Mouse (Mus musculus): ENCODE measurements around the gene Tmem116. TPM values are rescaled to one million over a fixed set of nuclear protein-coding genes. Genes with fewer than 3 reads are reported as not detected.

The Tmem116 gene
- 1.4 and 1.9 TPM in 2 replicates for polyA plus RNA-seq (2014; fragmentation: Nextera tagmentation; extraction: Ambion mirVana)

DNA sequence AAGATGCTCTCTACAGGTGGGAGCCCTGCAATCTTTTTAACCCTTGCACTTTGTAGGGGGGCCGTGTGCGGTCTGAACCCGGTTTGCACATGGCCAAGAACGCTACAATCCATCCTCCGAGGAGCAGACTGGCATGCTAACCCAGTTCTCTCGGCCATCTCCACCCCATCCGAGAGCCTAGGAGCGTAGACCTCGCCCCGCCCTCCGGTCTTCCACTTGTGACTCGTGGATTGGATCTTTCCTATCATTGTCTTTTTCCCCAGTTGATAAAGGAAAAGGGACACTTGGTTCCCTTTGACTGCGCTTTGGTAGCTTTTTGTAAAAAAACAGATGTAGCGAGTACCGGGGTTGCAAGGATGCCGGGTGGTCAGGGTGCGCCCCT is at the start of gene Tmem116:
Gene Tmem116 (plus strand): TSS at position 250 of the 382 bp plus-strand sequence.
- no peaks in the 10 kb centered on the region for H3K27me3 ChIP-seq (ENCODE audit: control insufficient read depth, insufficient read depth, low read length)
- H3K4me3 ChIP-seq (ENCODE audit: low read depth, low read length): peak within 1 kb of the TSS; percentile 62
- ATAC-seq (replicated peaks; ENCODE audit: low FRiP score): peak; percentile 26; the same call in 1 of the 2 replicates
- H3K27ac ChIP-seq (ENCODE audit: low read depth, low read length): peak within 1 kb of the TSS; percentile 84
- under 1% methylated on average over 17 of the region's 17 CpGs for WGBS
- no peaks in the 10 kb centered on the region for H3K9me3 ChIP-seq (ENCODE audit: control insufficient read depth, low read length)
- H3K36me3 ChIP-seq (ENCODE audit: control insufficient read depth, insufficient read depth, low read length): peaks cover 3% of the 10 kb centered on the region; the same call in 1 of the 2 replicates
- H3K9ac ChIP-seq (ENCODE audit: low read length): peak within 1 kb of the TSS; percentile 88
- peak within 1 kb of the TSS; percentile 87 for H3K4me2 ChIP-seq (ENCODE audit: low read depth, low read length, severe bottlenecking)
- H3K4me1 ChIP-seq (replicated peaks; ENCODE audit: control insufficient read depth, insufficient read depth, low read length): peaks cover 4% of the 10 kb centered on the region; the same call in 1 of the 2 replicates
- DNase-seq (ENCODE audit: low spot score): peak; percentile 70

DNA sequence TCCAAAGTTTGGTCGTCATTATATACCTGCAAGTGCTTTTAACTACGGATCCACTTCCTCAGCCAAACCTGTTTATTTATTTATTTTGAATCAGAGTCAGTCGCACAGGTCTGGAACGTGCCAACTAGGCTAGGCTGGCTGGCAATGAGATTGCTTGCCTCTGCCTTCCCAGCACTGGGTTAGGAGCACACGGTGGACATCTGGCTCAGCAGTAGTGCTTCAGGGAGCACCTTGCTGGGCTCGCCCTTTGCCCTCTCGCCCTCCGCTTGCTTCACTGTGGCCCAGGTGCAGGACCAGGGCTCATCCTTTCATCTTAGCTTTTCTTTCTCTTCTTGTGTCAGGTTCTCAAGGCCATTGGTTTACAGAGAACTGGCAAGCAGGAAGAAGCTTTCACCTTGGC is 43.8 kb upstream of the Tmem116 start:
- 95% methylated on average over 8 of the region's 8 CpGs for WGBS
- Histone ChIP-seq H3K4me3 (ENCODE audit: low read depth, low read length) (no peak overlapping the region), H3K9ac (ENCODE audit: low read length) (no peak overlapping the region), H3K4me1 (replicated peaks; ENCODE audit: control insufficient read depth, insufficient read depth, low read length) (no peaks in the 10 kb centered on the region), H3K9me3 (ENCODE audit: control insufficient read depth, low read length) (no peaks in the 10 kb centered on the region), H3K4me2 (ENCODE audit: low read depth, low read length, severe bottlenecking) (no peak overlapping the region), H3K36me3 (ENCODE audit: control insufficient read depth, insufficient read depth, low read length) (no peaks in the 10 kb centered on the region; the same call in 1 of the 2 replicates), H3K27me3 (ENCODE audit: control insufficient read depth, insufficient read depth, low read length) (no peaks in the 10 kb centered on the region), H3K27ac (ENCODE audit: low read depth, low read length) (no peak overlapping the region)
- ATAC-seq (replicated peaks; ENCODE audit: low FRiP score) (no peak), DNase-seq (ENCODE audit: low spot score) (no peak)

DNA sequence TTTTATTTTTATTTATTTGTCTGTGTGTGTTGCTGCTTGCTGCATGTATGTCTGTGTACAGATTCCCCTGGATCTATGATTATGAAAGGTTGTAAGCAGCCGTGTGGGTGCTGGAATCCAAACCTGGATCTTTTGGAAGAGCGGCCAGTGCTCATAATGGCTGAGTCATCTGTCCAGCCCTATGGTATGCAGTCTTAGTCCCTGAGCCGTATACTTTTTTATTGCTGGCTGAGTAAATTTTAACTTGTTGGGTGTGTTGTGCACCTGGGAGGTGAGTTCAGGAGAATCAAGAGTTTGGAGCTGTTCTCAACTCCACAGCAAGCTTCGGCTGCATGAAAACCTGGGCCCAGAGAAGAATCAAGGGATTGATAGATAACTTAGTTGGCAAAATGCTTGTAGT is 40.7 kb upstream of the Tmem116 start:
- WGBS: 95% methylated on average over 4 of the region's 4 CpGs
- DNase-seq (ENCODE audit: low spot score): no peak
- ATAC-seq (replicated peaks; ENCODE audit: low FRiP score): no peak

DNA sequence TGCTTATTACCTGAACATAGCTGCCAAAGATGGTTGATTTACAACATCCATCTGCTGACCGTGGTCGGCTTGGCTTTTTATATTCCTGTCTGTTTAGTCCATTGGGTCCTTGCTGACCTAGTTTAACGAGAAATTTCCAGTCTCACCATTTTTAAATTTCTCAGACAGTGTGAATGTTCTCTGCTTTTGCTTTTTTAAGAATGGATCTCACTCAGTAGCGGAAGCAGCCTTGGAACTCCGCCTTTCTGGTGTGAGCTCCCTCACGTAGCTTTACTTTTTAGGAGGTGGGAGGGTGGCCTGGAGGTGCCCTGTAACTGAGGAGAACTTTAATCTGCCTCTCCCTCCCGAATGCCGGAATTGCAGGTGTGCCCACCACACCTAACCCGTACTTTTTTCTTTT is 31.0 kb upstream of the Tmem116 start:
- ATAC-seq (replicated peaks; ENCODE audit: low FRiP score) (no peak), DNase-seq (ENCODE audit: low spot score) (no peak)
- Histone ChIP-seq H3K36me3 (ENCODE audit: control insufficient read depth, insufficient read depth, low read length) (peaks cover 22% of the 10 kb centered on the region), H3K9ac (ENCODE audit: low read length) (no peak overlapping the region), H3K4me3 (ENCODE audit: low read depth, low read length) (no peak overlapping the region), H3K4me2 (ENCODE audit: low read depth, low read length, severe bottlenecking) (no peak overlapping the region), H3K27me3 (ENCODE audit: control insufficient read depth, insufficient read depth, low read length) (no peaks in the 10 kb centered on the region), H3K4me1 (replicated peaks; ENCODE audit: control insufficient read depth, insufficient read depth, low read length) (no peaks in the 10 kb centered on the region), H3K9me3 (ENCODE audit: control insufficient read depth, low read length) (no peaks in the 10 kb centered on the region), H3K27ac (ENCODE audit: low read depth, low read length) (no peak overlapping the region)
- 92% methylated on average over 9 of the region's 9 CpGs for WGBS

More for the DNA sequence above, 40.7 kb upstream of the Tmem116 start:
- no peaks in the 10 kb centered on the region for H3K27me3 ChIP-seq (ENCODE audit: control insufficient read depth, insufficient read depth, low read length)
- H3K36me3 ChIP-seq (ENCODE audit: control insufficient read depth, insufficient read depth, low read length): peaks cover 6% of the 10 kb centered on the region; the same call in 1 of the 2 replicates
- no peaks in the 10 kb centered on the region for H3K4me1 ChIP-seq (replicated peaks; ENCODE audit: control insufficient read depth, insufficient read depth, low read length)
- no peak overlapping the region for H3K4me2 ChIP-seq (ENCODE audit: low read depth, low read length, severe bottlenecking)
- H3K4me3 ChIP-seq (ENCODE audit: low read depth, low read length): no peak overlapping the region
- no peak overlapping the region for H3K27ac ChIP-seq (ENCODE audit: low read depth, low read length)
- H3K9me3 ChIP-seq (ENCODE audit: control insufficient read depth, low read length): no peaks in the 10 kb centered on the region
- no peak overlapping the region for H3K9ac ChIP-seq (ENCODE audit: low read length)

DNA sequence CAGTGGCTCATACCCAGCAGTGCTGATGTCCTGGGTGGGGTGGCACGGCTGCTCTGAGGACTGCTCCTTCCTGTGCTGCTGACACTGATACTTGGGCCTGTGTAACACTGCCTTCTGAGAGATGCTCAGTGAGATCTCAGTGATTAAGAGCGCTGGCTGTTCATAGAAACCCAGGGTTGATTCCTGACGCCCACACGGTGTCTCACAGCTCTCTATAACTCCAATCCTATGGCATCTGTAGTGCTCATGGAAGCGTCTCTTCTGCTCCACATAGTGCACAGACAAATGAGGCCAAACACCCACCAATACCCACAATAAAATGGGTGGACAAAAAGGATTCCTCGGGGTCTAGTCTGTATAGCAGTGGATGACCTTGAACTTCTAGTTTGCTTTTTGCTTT is 28.9 kb upstream of the Tmem116 start:
- ATAC-seq (replicated peaks; ENCODE audit: low FRiP score): no peak
- H3K36me3 ChIP-seq (ENCODE audit: control insufficient read depth, insufficient read depth, low read length): peaks cover 22% of the 10 kb centered on the region
- H3K4me1 ChIP-seq (replicated peaks; ENCODE audit: control insufficient read depth, insufficient read depth, low read length): no peaks in the 10 kb centered on the region
- no peak for DNase-seq (ENCODE audit: low spot score)
- H3K27me3 ChIP-seq (ENCODE audit: control insufficient read depth, insufficient read depth, low read length): no peaks in the 10 kb centered on the region
- no peak overlapping the region for H3K27ac ChIP-seq (ENCODE audit: low read depth, low read length)
- H3K4me2 ChIP-seq (ENCODE audit: low read depth, low read length, severe bottlenecking): no peak overlapping the region
- no peak overlapping the region for H3K9ac ChIP-seq (ENCODE audit: low read length)
- H3K9me3 ChIP-seq (ENCODE audit: control insufficient read depth, low read length): no peaks in the 10 kb centered on the region
- WGBS: 96% methylated on average over 6 of the region's 6 CpGs
- no peak overlapping the region for H3K4me3 ChIP-seq (ENCODE audit: low read depth, low read length)

DNA sequence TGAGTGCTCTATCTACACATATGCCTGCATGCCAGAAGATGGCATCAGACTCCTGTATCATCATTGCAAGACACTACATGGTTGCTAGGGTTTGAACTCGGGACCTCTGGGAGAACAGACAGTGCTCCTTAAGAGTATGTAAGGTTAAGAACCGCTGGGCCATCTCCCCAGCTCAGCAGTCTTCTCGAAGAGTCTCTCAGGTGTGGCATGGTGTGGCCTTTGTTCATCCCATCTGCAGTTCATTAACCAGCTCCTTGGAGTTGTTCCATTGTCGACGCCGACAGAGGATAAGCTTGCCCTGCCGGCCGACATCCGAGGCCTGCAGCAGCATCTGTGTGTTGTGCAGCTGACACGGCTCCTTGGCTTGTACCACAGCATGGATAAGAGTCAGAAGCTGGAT is 28.4 kb upstream of the Tmem116 start:
- Histone ChIP-seq H3K9ac (ENCODE audit: low read length) (no peak overlapping the region), H3K27me3 (ENCODE audit: control insufficient read depth, insufficient read depth, low read length) (no peaks in the 10 kb centered on the region), H3K36me3 (ENCODE audit: control insufficient read depth, insufficient read depth, low read length) (peaks cover 19% of the 10 kb centered on the region), H3K27ac (ENCODE audit: low read depth, low read length) (no peak overlapping the region), H3K4me3 (ENCODE audit: low read depth, low read length) (no peak overlapping the region), H3K9me3 (ENCODE audit: control insufficient read depth, low read length) (no peaks in the 10 kb centered on the region), H3K4me1 (replicated peaks; ENCODE audit: control insufficient read depth, insufficient read depth, low read length) (no peaks in the 10 kb centered on the region), H3K4me2 (ENCODE audit: low read depth, low read length, severe bottlenecking) (no peak overlapping the region)
- no peak for ATAC-seq (replicated peaks; ENCODE audit: low FRiP score)
- no peak for DNase-seq (ENCODE audit: low spot score)
- 90% methylated on average over 10 of the region's 10 CpGs for WGBS

DNA sequence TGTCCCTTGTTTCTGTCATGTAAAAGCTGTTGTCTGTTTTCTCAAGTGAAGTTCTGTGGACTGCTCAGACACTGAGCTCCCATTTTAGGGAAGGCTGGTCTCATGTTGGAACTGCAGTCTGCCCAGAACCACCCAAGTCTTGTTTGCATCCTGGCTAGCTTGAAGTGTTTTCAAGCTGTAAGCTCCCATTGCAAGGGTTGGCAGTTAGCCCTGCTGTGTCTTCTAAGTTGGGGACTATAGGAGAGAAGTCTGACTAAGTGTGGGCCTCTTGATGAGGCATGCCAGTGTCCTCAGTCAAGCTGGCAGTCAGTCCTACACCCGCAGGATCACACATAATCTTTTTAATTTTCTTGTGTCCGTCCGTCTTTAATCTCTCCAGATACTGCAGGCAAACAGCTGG is 22.7 kb upstream of the Tmem116 start:
- H3K4me1 ChIP-seq (replicated peaks; ENCODE audit: control insufficient read depth, insufficient read depth, low read length): no peaks in the 10 kb centered on the region
- ATAC-seq (replicated peaks; ENCODE audit: low FRiP score) (no peak), DNase-seq (ENCODE audit: low spot score) (no peak)
- peaks cover 31% of the 10 kb centered on the region for H3K36me3 ChIP-seq (ENCODE audit: control insufficient read depth, insufficient read depth, low read length)
- no peak overlapping the region for H3K4me3 ChIP-seq (ENCODE audit: low read depth, low read length)
- H3K27ac ChIP-seq (ENCODE audit: low read depth, low read length): no peak overlapping the region
- H3K9ac ChIP-seq (ENCODE audit: low read length): no peak overlapping the region
- 94% methylated on average over 3 of the region's 3 CpGs for WGBS
- H3K9me3 ChIP-seq (ENCODE audit: control insufficient read depth, low read length): no peaks in the 10 kb centered on the region
- H3K27me3 ChIP-seq (ENCODE audit: control insufficient read depth, insufficient read depth, low read length): no peaks in the 10 kb centered on the region
- no peak overlapping the region for H3K4me2 ChIP-seq (ENCODE audit: low read depth, low read length, severe bottlenecking)

DNA sequence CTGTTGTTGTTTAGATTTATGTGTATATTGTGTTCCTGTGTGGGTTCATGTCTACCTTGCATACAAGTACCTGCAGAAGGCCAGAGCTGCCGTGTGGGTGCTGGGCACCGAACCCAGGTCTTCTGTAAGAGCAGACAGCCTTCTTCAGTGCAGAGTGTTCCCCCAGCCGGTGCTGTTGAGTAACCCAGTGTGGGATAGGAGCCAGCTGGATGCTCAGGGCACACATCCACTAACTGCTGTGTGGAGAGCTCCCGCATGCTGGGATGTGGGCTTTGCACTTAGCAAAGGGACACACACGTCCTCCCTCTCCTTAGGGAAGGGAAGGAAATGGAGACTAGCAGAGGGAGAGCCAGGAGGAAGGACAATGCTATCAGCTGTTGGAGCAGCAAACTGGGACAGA is 13.6 kb upstream of the Tmem116 start:
- DNase-seq (ENCODE audit: low spot score): no peak
- H3K27ac ChIP-seq (ENCODE audit: low read depth, low read length): no peak overlapping the region
- no peaks in the 10 kb centered on the region for H3K4me1 ChIP-seq (replicated peaks; ENCODE audit: control insufficient read depth, insufficient read depth, low read length)
- WGBS: 97% methylated on average over 5 of the region's 5 CpGs
- no peaks in the 10 kb centered on the region for H3K9me3 ChIP-seq (ENCODE audit: control insufficient read depth, low read length)
- no peaks in the 10 kb centered on the region for H3K27me3 ChIP-seq (ENCODE audit: control insufficient read depth, insufficient read depth, low read length)
- peaks cover 25% of the 10 kb centered on the region for H3K36me3 ChIP-seq (ENCODE audit: control insufficient read depth, insufficient read depth, low read length)
- no peak overlapping the region for H3K9ac ChIP-seq (ENCODE audit: low read length)
- no peak overlapping the region for H3K4me2 ChIP-seq (ENCODE audit: low read depth, low read length, severe bottlenecking)
- no peak for ATAC-seq (replicated peaks; ENCODE audit: low FRiP score)
- no peak overlapping the region for H3K4me3 ChIP-seq (ENCODE audit: low read depth, low read length)

DNA sequence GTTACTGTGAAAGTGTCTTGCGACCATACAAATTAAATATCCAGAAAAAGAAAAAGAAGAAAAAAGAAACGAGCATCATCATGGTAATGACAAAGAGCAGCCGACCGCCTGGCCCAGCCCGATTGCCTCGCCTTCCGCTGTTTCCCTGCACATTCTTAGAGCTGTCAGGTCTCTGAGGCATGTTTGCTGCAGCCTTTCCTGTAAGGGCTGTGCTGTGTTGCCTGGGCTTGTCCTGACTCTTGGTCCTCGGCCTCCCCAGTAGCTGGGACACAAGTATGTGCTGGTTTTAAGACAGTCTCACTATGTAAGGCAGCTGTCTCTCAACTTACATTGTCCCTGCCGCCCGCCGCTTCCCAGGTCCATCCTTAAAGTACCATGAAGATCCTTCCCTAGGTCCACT is 12.9 kb upstream of the Tmem116 start:
- Histone ChIP-seq H3K27ac (ENCODE audit: low read depth, low read length) (no peak overlapping the region), H3K4me1 (replicated peaks; ENCODE audit: control insufficient read depth, insufficient read depth, low read length) (no peaks in the 10 kb centered on the region), H3K4me3 (ENCODE audit: low read depth, low read length) (no peak overlapping the region), H3K9ac (ENCODE audit: low read length) (no peak overlapping the region), H3K4me2 (ENCODE audit: low read depth, low read length, severe bottlenecking) (no peak overlapping the region), H3K9me3 (ENCODE audit: control insufficient read depth, low read length) (no peaks in the 10 kb centered on the region), H3K36me3 (ENCODE audit: control insufficient read depth, insufficient read depth, low read length) (peaks cover 30% of the 10 kb centered on the region), H3K27me3 (ENCODE audit: control insufficient read depth, insufficient read depth, low read length) (no peaks in the 10 kb centered on the region)
- WGBS: 93% methylated on average over 11 of the region's 11 CpGs
- ATAC-seq (replicated peaks; ENCODE audit: low FRiP score) (no peak), DNase-seq (ENCODE audit: low spot score) (no peak)
